Mouse (Mus musculus) left cerebral cortex, postnatal 36 days (tissue): ENCODE measurements around the gene Efcab10. TPM values are rescaled to one million over a fixed set of nuclear protein-coding genes. Genes with fewer than 3 reads are reported as not detected.

ENCODE experiments used
- DNase-seq, 2 experiments: peaks; one replicate each; pipeline ENCODE4 v3.0.0; 2021 to 2022; ENCODE audit warnings: low spot score in 2 of 2, mixed read lengths in 1 of 2
- intact Hi-C: fragments of 180-260 bp; cut with DNase I; formaldehyde crosslinking; loops from one replicate; pipeline ENCODE4 v1.15.1; 2025
- total RNA-seq, 2 experiments: library from RNA; stranded (reverse); gene quantifications; 2 replicates each; pipeline ENCODE4 v1.2.3; 2021

Efcab10 gene
- total RNA-seq, 2 experiments from 2014 or later, result 2.6 to 2.9 TPM

DNA sequence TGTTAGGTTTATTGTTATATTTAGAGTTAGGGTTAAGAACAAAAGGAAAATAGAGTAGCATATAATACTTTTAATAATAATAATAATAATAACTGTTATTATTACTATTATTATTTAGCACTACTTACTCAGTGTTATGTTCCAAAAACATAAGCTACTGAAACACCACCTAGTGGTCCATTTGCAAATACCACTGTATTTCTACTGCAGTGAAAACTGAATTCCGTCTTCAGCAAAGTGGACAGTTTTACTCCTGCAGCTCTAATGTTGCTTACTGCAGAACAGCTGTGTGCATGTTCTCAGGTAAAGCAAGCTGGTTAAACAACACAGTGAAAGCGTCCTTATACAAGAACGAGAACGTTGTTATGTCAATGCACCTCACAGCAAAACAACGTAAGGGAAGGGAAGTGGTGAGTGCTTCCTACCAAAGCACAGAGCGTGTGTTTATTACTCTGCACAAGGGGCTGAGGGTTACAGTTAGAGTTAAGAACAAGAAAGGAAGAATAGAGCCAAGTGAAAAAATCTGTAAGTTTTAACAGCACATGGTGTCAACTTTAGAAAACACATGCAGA is 17.0 kb downstream of the Efcab10 start:
- intact Hi-C loops, result no loop called here
- DNase-seq, result no peak

DNA sequence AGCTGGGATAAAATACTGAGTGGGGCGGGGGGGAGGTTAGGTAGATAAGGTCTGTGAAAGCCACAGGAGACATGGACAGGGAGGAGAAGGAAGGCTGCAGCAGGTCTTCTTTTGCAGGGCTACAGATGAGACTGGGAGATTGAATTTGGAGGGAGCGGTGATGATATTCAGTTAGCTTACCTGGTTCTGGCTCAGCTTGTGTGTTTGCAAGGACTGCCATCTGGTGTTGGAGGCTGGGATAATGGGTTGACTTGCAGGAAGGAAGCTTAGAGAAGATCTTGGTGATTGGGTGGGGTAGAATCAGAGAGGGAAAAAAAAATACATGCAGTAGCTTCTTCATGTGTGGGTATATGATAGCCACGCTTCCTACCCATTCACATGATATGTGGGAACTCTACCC is 29.7 kb downstream of the Efcab10 start:
- peak; percentile 45 to 65 for DNase-seq
- intact Hi-C loops, result loop anchor here (1.0 kb wide), 1 partner anchor 34 kb away; no protein-coding TSS in a partner anchor

DNA sequence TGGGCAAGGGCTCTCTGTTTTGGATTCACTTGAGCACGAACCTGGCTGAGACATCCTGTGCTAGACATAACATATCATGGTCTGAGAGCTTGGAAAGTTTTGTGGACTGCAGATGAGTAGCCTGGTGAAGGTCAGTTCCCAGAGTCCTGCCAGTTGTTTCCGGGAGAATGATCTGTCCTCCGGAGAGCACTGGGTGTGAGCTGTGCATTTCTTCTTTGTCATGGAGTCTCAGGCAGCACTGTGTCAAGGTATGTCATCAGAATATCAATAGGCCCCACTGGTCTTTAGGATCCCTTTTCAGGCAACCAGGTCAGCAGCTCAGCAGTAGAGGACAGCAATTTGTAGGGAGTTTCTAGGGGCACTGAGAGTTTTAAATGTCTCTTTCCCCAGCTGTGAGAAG is 32.6 kb downstream of the Efcab10 start:
- DNase-seq, result no peak
- intact Hi-C loops, result loop anchor here (5.0 kb wide), 1 partner anchor 400 kb away; no protein-coding TSS in a partner anchor

DNA sequence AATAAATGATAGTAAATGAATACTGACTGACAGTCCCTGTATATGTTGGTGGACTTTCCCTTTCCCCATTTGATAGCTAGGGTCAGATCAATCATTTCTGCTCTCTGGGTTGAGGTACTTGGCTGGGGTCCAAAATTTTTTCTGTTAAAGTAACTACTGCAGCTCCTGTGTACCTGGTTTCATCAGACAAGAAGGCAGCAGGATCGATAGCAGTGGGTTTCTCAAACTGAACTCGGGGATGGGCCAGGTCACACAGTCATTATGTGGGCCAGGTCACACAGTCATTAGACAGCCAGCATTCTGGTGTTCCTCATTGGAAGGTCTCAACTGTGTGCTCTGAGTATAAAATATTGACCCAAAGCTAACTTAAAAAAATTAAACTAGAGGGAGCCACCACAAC is 33.1 kb downstream of the Efcab10 start:
- DNase-seq, result no peak
- intact Hi-C loops, result loop anchor here (5.0 kb wide), 1 partner anchor 400 kb away; no protein-coding TSS in a partner anchor

DNA sequence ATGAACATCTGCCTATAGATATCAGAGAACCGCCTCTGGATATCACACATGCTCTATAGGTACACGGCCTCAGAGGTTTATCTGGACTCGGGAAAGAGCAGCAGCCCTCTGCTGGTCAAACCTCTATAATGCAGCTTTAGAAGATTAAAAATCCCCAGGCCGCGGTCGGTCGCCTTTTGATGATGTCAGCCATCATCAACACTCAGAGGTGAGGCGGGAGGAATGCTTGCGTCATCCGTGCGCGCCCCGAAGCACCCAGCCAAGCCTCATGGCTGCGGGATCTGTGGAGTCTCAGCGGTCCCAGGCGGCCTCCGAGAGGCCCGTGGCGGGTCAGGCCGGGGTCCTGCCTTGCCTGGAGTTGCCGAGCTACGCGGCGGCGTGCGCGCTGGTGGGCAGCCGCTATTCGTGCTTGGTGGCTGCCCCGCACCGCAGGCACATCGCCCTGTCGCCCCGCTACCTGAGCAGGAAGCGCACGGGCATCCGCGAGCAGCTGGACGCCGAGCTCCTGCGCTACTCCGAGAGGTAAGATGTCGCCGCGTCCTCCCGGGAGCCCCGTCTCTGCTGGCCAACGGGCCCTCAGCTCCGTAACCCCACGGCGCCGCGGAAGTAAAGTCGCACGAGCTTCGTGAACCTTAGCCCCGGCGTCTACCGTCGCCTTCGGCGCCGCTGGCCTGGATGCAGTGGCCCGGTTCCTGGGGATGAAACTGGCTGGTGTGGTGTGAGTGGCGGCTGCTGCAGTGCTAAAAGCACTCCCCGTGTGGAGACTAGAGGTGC is 34.9 kb downstream of the Efcab10 start, which contains the start of gene Twistnb:
TSS of gene Twistnb (plus strand) at position 249 of the 774 bp plus-strand sequence.
- intact Hi-C loops, result loop anchor here (5.0 kb wide), 1 partner anchor 402 kb away; no protein-coding TSS in a partner anchor

DNA sequence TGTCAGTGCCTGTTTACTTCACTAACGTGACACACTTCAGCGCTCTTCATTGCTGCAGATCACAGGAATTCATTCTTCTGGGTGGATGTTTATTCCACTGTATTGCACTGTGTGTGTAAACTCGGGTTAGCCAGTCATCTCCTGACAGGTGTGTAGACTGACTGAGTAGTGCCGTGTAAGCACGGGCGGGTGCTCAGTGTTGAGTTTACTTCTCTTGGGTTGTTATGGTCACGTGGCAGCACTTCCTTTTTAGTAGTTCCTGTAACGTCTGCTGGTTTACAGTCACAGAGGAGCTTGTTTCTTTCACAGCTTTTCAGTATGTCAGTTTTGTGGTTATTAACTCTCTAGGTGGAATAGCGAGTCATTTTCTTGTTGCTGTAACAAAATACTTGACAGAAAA is 39.2 kb downstream of the Efcab10 start:
- intact Hi-C loops, result no loop called here
- no peak for DNase-seq

More for the DNA sequence above, 34.9 kb downstream of the Efcab10 start, which contains the start of gene Twistnb:
- DNase-seq, result peak; percentile 95 to 97

DNA sequence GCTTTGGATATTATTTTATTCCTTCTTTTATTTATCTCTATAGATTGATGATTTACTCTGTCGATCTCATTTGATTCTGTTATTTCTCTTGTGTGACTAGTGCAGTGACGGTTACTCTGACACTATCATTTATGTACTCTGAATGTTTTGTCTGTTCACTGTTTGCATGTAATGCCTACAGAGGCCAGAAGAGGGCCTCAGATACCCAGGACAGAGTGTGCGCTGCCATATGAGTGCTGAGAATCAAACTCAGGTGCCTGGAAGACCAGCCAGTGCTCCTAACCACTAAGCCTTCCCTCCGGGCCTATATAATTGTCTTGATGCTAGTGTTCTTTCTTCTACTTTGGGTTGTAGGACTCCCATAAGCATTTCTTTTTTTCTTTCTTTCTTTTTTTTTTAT is 40.1 kb downstream of the Efcab10 start:
- intact Hi-C loops, result no loop called here
- DNase-seq, result no peak

Other genes starting within 250 kb of the Efcab10 start
- gene Atxn7l1, start 247.2 kb upstream of the Efcab10 start, total RNA-seq, result 10 to 100 TPM; 49.8 to 67.5 TPM
- gene Twistnb, start 34.8 kb downstream of the Efcab10 start, total RNA-seq, result 10 to 100 TPM; 13.3 to 13.7 TPM